Mouse (Mus musculus) testis, adult 2 months (tissue): ENCODE measurements around the gene 2310034G01Rik.

Experiments
- CTCF ChIP-seq: fragments of 200-500 bp; IDR thresholded peaks from 2 replicates; pipeline ENCODE4 v1.5.1; 2012; ENCODE audit warnings: low read depth, mild to moderate bottlenecking, inconsistent platforms, low read length, moderate library complexity; ENCODE audit not compliant: control insufficient read depth, insufficient read depth, insufficient replicate concordance
- POLR2A ChIP-seq: fragments of 200-500 bp; IDR thresholded peaks from 2 replicates; pipeline ENCODE4 v1.6.1; 2012; ENCODE audit warnings: low read depth, mild to moderate bottlenecking, inconsistent platforms, low read length, moderate library complexity; ENCODE audit not compliant: control insufficient read depth

- TF ChIP-seq POLR2A (no peak), CTCF (no peak)
These were observed 40.3 kb downstream of the 2310034G01Rik start for GRCm38 (mm10) chr19:46309651-46310305.
